Mouse (Mus musculus) right cerebral cortex, postnatal 4 days (tissue): ENCODE measurements around the gene Cyp4v3.

Source experiments
- DNase-seq: peaks from one replicate; pipeline ENCODE4 v3.0.0-alpha.2; 2022

The Cyp4v3 gene

GRCm38 (mm10) chr8:45310967-45311366, 22.0 kb downstream of the Cyp4v3 start:
- DNase-seq, result no peak

GRCm38 (mm10) chr8:45308366-45308765, 24.6 kb downstream of the Cyp4v3 start, which contains the start of gene Gm45753:
Gm45753 (minus strand) TSS chr8:45308466.
- DNase-seq, result no peak

- no peak for DNase-seq
Measured at GRCm38 (mm10) chr8:45305479-45305878, 27.5 kb downstream of the Cyp4v3 start.

- DNase-seq, result no peak
Measured at GRCm38 (mm10) chr8:45304354-45304753, 28.7 kb downstream of the Cyp4v3 start.

GRCm38 (mm10) chr8:45302390-45302789, 30.6 kb downstream of the Cyp4v3 start:
- no peak for DNase-seq

GRCm38 (mm10) chr8:45295276-45295675, 37.7 kb downstream of the Cyp4v3 start:
- DNase-seq, result no peak

- DNase-seq, result no peak
Measured at GRCm38 (mm10) chr8:45294687-45295086, 38.3 kb downstream of the Cyp4v3 start, which contains the start of gene Klkb1. Klkb1 (minus strand) TSS chr8:45294859.

GRCm38 (mm10) chr8:45291790-45292189, 41.2 kb downstream of the Cyp4v3 start:
- DNase-seq, result peak; percentile 12

- no peak for DNase-seq
Measured at GRCm38 (mm10) chr8:45281630-45282029, 51.4 kb downstream of the Cyp4v3 start.

GRCm38 (mm10) chr8:45277453-45277852, 55.6 kb downstream of the Cyp4v3 start:
- DNase-seq, result no peak

- DNase-seq, result no peak
Measured at GRCm38 (mm10) chr8:45274317-45274716, 58.7 kb downstream of the Cyp4v3 start.

- no peak for DNase-seq
Measured at GRCm38 (mm10) chr8:45269056-45269455, 64.0 kb downstream of the Cyp4v3 start.

- DNase-seq, result no peak
Measured at GRCm38 (mm10) chr8:45268485-45268884, 64.5 kb downstream of the Cyp4v3 start.

- DNase-seq, result peak; percentile 9
Measured at GRCm38 (mm10) chr8:45267611-45268391, 65.2 kb downstream of the Cyp4v3 start.

- DNase-seq, result no peak
Measured at GRCm38 (mm10) chr8:45266993-45267392, 66.0 kb downstream of the Cyp4v3 start.

GRCm38 (mm10) chr8:45264918-45265317, 68.1 kb downstream of the Cyp4v3 start:
- DNase-seq, result no peak

GRCm38 (mm10) chr8:45262851-45263250, 70.2 kb downstream of the Cyp4v3 start:
- DNase-seq, result no peak

GRCm38 (mm10) chr8:45261920-45262319, 71.1 kb downstream of the Cyp4v3 start, which contains the start of gene F11:
F11 (minus strand) TSS chr8:45262031.
- DNase-seq, result no peak

- no peak for DNase-seq
Measured at GRCm38 (mm10) chr8:45258421-45258820, 74.6 kb downstream of the Cyp4v3 start.

GRCm38 (mm10) chr8:45255040-45255439, 78.0 kb downstream of the Cyp4v3 start:
- DNase-seq, result no peak
